Mouse (Mus musculus) heart, embryonic 15.5 days (tissue): Measurements from ENCODE around the gene Sla2. TPM values are rescaled to one million over a fixed set of nuclear protein-coding genes. Genes with fewer than 3 reads are reported as not detected.

Source experiments
- ATAC-seq: fragments of 200-750 bp; cut with Nextera tagmentation; replicated peaks from 2 replicates; pipeline ENCODE4 v1.8.0; 2017; ENCODE audit warnings: low read depth, moderate TSS enrichment; ENCODE audit not compliant: insufficient number of reproducible peaks, insufficient read depth, low FRiP score
- H3K27ac ChIP-seq: fragments of 300-500 bp; sonication (generic); 2 replicates; pipeline ENCODE4 v1.5.1; 2015; ENCODE audit warnings: mild to moderate bottlenecking, inconsistent platforms
- H3K27me3 ChIP-seq: fragments of 300-500 bp; sonication (generic); 2 replicates; pipeline ENCODE4 v1.6.1; 2015; ENCODE audit warnings: inconsistent platforms
- H3K36me3 ChIP-seq: fragments of 300-500 bp; sonication (generic); 2 replicates; pipeline ENCODE4 v1.6.1; 2015; ENCODE audit warnings: mild to moderate bottlenecking, inconsistent platforms
- H3K4me1 ChIP-seq: fragments of 300-500 bp; sonication (generic); replicated peaks from 2 replicates; pipeline ENCODE4 v1.6.1; 2015; ENCODE audit warnings: inconsistent platforms
- H3K4me2 ChIP-seq: fragments of 300-500 bp; sonication (generic); 2 replicates; pipeline ENCODE4 v1.6.1; 2015; ENCODE audit warnings: inconsistent platforms, mild to moderate bottlenecking, moderate library complexity
- H3K4me3 ChIP-seq: fragments of 300-500 bp; sonication (generic); 2 replicates; pipeline ENCODE4 v1.5.1; 2015; ENCODE audit warnings: mild to moderate bottlenecking, inconsistent platforms
- H3K9ac ChIP-seq: fragments of 300-500 bp; sonication (generic); 2 replicates; pipeline ENCODE4 v1.6.1; 2015; ENCODE audit warnings: mild to moderate bottlenecking, inconsistent platforms
- H3K9me3 ChIP-seq: fragments of 300-500 bp; sonication (generic); replicated peaks from 2 replicates; pipeline ENCODE4 v1.6.1; 2016; ENCODE audit warnings: inconsistent platforms
- WGBS: fragments of 180-500 bp; shearing (Covaris S2); methylation state at CpG from one replicate; pipeline ENCODE4 v1.1.7; 2015; ENCODE audit warnings: mixed read lengths; 5-methylcytosine and 5-hydroxymethylcytosine counted together
- polyA plus RNA-seq: library from polyadenylated mRNA; unstranded; fragments of >200 nt; fragmentation: Nextera tagmentation; extraction: Ambion mirVana; gene quantifications from 2 replicates; pipeline ENCODE4 v1.2.1, GENCODE M21; 2015

Sla2 gene
- polyA plus RNA-seq, 1 experiment from 2014 or later = 0.58 TPM

DNA sequence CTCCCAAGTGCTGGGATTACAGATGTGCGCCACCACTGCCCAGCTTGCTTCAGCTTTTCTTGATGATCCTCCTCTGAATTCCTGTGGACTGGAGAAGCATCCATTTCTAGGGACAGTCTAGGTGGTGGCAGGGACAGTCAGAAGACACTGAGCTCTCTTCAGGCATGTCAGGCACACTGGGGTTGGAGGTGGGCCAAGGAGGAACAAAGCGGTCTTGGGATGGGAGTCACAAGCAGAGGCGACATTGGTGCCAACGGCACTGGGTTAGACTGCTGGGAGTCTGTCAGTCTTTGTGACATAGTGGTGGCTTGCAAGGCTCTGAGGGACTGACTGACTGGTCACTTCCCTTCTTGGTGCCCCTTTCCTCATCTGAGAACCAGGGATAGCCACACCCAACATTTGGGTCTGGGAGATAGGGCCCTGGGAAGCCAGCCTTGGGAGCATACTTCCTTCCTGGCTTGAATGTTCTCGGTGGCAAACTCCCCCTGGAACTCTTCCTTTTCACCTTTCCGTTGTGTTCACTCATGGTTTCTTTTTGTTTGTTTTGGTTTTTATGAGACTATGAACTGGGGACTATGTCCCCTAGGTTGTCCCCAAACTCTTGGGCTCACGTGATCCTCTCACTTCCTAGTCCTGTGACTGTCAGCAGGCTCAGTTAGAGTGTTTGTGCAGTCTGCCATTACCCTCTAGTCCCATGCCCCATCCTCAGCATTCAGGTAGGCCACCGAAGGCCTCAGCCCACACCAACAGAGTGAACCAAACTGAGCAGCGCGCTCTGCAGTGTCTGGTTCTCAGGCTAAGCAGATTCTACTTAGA lies 2.4 kb downstream of the Sla2 start:
- H3K4me3 ChIP-seq = no peak overlapping the region
- no peaks in the 10 kb centered on the region for H3K9me3 ChIP-seq
- 74% methylated on average over 10 of the region's 10 CpGs for WGBS
- H3K4me2 ChIP-seq = no peak overlapping the region
- H3K4me1 ChIP-seq = no peaks in the 10 kb centered on the region
- H3K9ac ChIP-seq = no peak overlapping the region
- H3K27ac ChIP-seq = no peak overlapping the region
- H3K27me3 ChIP-seq = no peaks in the 10 kb centered on the region
- no peaks in the 10 kb centered on the region for H3K36me3 ChIP-seq
- ATAC-seq = no peak

DNA sequence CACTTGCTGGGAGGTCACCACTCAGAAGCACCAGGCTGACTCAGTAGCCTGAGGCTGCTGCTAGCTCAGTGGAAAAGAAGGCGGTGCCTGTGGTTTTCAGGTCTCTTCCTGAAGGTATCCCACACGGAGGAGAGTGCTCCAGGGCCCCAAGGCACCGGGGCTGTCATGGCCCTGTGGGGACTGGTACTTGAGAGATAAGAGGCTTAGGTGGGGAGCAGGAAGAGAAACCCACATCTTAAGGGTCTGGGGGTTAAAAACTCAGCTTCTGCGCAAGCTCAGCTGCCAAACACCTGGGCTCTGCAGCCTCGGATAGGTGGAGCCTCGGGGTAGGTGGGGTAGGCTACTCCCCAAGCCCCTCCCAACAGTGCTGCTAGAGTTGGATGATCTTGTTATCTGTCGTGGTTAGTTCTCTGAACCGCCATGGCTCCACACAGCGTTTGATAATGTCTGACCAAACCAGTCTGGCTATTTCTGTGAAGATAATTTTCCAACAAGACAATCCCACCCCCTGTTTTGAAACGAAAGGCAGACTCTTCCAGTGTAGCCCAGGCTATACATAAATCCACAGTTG lies 4.5 kb downstream of the Sla2 start:
- no peaks in the 10 kb centered on the region for H3K9me3 ChIP-seq
- 27% methylated on average over 10 of the region's 10 CpGs for WGBS
- no peak overlapping the region for H3K9ac ChIP-seq
- no peak; the same call in 1 of the 2 replicates for ATAC-seq
- no peak overlapping the region for H3K4me2 ChIP-seq
- no peak overlapping the region for H3K4me3 ChIP-seq
- H3K36me3 ChIP-seq = no peaks in the 10 kb centered on the region
- H3K27me3 ChIP-seq = no peaks in the 10 kb centered on the region
- H3K4me1 ChIP-seq = no peaks in the 10 kb centered on the region
- H3K27ac ChIP-seq = no peak overlapping the region

DNA sequence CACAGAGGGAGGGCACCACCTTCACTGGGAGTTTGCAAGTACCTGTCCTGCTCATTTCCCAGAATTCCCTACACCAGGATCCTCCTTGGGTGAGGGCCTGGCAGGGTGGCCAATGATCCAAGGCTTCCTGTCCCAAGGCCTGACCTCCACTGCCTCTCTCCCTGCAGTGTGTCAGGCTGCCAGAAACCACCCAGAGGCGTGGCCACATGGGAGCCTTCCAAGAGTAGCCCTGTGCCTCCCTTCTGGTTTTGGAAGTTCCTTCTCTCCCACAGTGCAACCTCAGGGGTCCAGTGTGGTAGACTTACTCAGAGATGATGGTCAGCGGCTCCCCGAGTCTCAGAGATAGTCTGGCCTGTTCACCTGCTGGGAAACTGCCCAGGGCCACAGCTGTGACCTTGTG lies 7.5 kb downstream of the Sla2 start:
- WGBS = 83% methylated on average over 3 of the region's 3 CpGs
- ATAC-seq = no peak
- no peaks in the 10 kb centered on the region for H3K9me3 ChIP-seq
- H3K27me3 ChIP-seq = no peaks in the 10 kb centered on the region
- no peaks in the 10 kb centered on the region for H3K4me1 ChIP-seq
- H3K9ac ChIP-seq = no peak overlapping the region
- no peak overlapping the region for H3K4me2 ChIP-seq
- H3K27ac ChIP-seq = no peak overlapping the region
- peaks cover 4% of the 10 kb centered on the region for H3K36me3 ChIP-seq
- no peak overlapping the region for H3K4me3 ChIP-seq

DNA sequence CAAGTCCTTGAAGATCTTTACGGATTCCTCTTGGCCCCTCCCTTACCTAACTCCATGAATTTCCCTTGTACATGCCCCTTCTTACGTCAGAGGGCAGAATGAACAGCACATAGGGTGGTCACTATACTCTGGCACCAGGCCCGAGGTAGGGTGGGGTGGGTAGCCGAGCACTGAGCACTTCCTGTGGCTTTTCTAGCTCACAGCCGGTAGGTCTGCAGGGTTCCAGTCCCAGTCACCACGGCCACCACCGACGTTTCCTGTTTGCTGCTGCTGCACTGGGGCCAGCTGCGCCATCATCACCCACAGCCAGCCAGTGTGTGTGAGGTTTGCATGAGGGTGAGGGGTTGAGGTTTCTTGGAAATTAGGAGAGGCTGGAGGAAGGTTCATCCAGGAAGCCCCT lies 9.3 kb downstream of the Sla2 start:
- no peak overlapping the region for H3K9ac ChIP-seq
- no peaks in the 10 kb centered on the region for H3K4me1 ChIP-seq
- H3K9me3 ChIP-seq = no peaks in the 10 kb centered on the region
- H3K4me2 ChIP-seq = no peak overlapping the region
- ATAC-seq = peak; percentile 52; the same call in 1 of the 2 replicates
- H3K36me3 ChIP-seq = peaks cover 16% of the 10 kb centered on the region
- no peak overlapping the region for H3K4me3 ChIP-seq
- WGBS = 49% methylated on average over 9 of the region's 9 CpGs
- H3K27me3 ChIP-seq = no peaks in the 10 kb centered on the region
- H3K27ac ChIP-seq = no peak overlapping the region

DNA sequence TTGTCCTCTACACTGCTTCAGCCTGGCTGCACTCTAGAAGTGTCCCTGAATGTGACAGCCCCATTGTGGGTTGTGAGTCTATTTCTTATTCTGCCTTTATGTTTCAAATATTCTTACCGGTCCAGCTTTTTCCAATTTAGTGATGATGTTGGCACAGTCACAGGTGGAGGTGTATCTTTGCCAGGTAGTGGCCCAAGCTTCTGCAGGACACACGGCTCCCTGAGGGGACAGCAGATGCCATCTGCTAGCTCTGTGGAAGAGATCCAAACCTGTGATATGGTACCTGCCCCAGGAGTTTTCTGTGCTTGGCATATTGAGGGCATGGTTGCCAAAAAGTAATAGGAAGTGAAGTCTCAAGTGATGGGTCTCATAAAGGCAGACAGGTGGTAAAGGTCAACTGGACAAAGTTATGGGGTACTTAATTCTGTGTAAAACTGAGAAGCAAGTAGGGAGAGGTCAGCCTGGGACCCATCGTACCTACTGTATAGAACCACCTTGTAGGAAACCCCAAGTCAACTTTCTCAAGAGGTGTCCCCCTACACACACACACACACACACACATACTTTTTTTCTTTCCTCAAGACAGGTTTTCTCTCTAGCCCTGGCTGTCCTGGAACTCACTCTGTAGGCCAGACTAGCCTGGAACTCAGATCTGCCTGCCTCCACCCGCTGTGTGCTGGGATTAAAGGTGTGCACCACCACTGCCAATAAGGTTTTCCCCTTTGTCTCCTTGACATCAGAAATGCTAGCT lies 12.1 kb downstream of the Sla2 start:
- 91% methylated on average over 4 of the region's 4 CpGs for WGBS
- Histone ChIP-seq H3K27me3 (no peaks in the 10 kb centered on the region), H3K4me1 (peaks cover 6% of the 10 kb centered on the region; the same call in 1 of the 2 replicates), H3K9me3 (no peaks in the 10 kb centered on the region), H3K9ac (no peak overlapping the region), H3K27ac (no peak overlapping the region), H3K4me3 (no peak overlapping the region), H3K4me2 (no peak overlapping the region), H3K36me3 (peaks cover 29% of the 10 kb centered on the region)
- ATAC-seq = no peak

DNA sequence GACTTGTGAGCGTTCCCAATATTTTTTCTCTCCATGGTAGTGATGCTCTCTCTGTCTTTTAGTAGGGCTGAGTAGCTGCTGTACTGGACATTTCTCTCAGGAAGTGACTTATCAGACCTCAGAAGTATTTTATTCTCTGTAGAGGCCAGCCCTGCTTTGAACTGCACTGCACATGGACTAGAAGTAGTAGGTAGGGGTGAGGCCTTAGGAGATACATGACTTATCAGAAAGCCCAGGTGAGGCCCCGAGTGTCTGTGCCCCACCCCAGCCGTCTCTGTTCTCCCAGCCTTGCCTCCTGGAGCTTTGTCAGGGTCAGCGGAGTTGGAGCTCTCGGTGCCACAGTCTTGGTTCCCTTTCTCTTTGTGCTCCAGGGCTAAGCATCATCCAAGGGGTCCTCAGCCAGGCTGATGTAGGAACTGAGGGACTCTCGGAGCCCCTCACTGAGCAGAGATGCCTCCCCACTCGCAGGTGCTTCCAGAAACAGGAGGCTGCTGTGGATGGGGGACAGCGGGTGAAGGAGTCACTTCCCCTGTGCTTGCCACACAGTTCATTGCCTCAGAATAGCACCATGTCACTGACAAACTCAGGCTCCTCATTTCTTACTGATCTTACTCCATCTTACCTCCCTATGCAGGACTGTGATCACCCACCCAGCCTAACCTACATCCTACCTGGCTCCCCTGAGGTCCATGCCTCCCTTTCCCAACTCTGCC lies 12.8 kb downstream of the Sla2 start:
- Histone ChIP-seq H3K27me3 (no peaks in the 10 kb centered on the region), H3K36me3 (peaks cover 29% of the 10 kb centered on the region), H3K4me2 (no peak overlapping the region), H3K9ac (no peak overlapping the region), H3K4me1 (peaks cover 11% of the 10 kb centered on the region; the same call in 1 of the 2 replicates), H3K9me3 (no peaks in the 10 kb centered on the region), H3K4me3 (no peak overlapping the region), H3K27ac (no peak overlapping the region)
- no peak for ATAC-seq
- 86% methylated on average over 8 of the region's 8 CpGs for WGBS

DNA sequence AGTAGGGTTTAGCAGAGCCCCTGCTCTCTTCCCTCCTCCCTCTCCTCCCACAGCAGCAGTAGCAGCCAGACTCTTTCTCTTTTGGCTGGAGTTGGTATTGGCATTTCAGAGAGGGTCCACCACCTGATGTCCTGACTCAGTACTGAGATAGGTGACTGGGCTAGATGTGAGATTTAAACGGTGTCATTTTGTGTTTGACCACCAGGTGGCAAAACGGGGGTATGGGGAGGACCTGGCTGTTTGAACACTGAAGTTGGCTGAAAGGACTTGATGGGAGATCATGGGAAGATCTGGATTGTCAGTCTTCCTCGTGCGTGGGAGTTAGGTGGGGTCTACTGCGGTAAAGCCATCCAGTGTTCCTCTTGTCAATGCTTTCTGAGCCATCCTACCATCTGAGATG lies 13.4 kb downstream of the Sla2 start:
- Histone ChIP-seq H3K9me3 (no peaks in the 10 kb centered on the region), H3K4me1 (peaks cover 11% of the 10 kb centered on the region; the same call in 1 of the 2 replicates), H3K27me3 (no peaks in the 10 kb centered on the region), H3K4me3 (no peak overlapping the region), H3K9ac (no peak overlapping the region), H3K36me3 (peaks cover 29% of the 10 kb centered on the region), H3K4me2 (no peak overlapping the region), H3K27ac (no peak overlapping the region)
- ATAC-seq = no peak
- WGBS = 32% methylated on average over 5 of the region's 5 CpGs

DNA sequence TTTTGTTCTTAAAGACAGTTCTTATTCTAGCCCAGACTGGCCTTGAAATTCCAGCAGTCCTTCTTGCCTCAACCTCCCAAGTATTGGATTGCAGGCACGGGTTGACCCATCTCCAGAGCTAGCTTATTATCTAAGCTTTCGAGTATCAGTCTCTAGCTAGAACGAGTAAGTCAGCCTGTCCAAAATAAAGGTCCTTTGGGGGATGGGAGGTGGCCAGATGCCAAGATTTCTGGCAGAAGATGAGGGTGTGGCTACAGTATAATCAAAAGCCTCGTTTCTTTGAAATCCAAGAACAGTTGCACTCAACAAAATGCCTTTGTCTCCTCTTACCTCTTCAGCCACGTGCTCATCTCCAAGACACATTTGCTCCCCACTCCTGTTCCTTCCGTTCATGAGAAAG lies 16.5 kb downstream of the Sla2 start:
- Histone ChIP-seq H3K36me3 (peaks cover 48% of the 10 kb centered on the region), H3K9me3 (no peaks in the 10 kb centered on the region), H3K27ac (no peak overlapping the region), H3K9ac (no peak overlapping the region), H3K4me1 (peaks cover 15% of the 10 kb centered on the region; the same call in 1 of the 2 replicates), H3K4me2 (no peak overlapping the region), H3K4me3 (no peak overlapping the region), H3K27me3 (no peaks in the 10 kb centered on the region)
- no peak for ATAC-seq
- WGBS = 31% methylated on average over 6 of the region's 6 CpGs

DNA sequence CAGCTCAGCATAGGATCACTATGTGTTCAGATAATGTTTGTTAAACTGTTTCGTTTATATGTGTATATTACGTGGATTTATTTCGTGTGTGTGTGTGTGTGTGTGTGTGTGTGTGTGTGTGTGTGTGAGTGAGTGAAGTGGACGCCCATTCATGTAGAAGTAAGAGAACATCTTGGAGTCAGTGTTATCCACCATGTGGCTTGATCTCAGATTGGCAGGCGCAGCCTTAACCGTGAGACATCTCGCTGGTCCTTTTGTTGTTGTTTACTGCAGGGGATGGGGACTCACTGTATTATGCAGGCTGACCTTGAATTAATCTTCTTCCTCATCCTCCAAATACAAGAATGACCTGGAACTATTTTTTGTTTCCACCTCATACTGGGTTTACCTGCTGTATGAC lies 17.4 kb downstream of the Sla2 start:
- Histone ChIP-seq H3K9me3 (no peaks in the 10 kb centered on the region), H3K27me3 (no peaks in the 10 kb centered on the region), H3K27ac (no peak overlapping the region), H3K4me3 (no peak overlapping the region), H3K9ac (no peak overlapping the region), H3K36me3 (peaks cover 47% of the 10 kb centered on the region), H3K4me1 (peaks cover 22% of the 10 kb centered on the region), H3K4me2 (no peak overlapping the region)
- WGBS = 84% methylated on average over 7 of the region's 7 CpGs
- ATAC-seq = no peak

DNA sequence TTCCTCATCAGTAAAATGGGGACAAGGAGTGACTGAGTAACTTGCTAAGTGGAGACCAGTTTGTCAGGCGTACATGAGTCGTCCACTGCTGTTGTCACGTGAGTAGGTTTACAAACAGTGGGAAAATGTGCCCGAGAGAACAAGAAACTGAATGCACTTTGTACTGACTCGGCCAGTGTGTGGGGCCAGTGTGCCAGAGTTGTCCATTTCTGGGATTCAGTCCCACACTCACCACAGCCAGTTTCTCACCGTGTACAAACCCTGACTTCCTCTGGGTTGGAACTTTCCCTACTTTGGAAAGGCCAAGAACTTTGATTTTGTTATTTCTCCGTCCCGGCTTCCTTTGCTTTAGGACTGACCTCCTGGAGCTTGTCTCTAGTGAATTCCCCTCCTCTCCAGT lies 18.0 kb downstream of the Sla2 start:
- Histone ChIP-seq H3K9ac (no peak overlapping the region), H3K27ac (no peak overlapping the region), H3K4me1 (peaks cover 27% of the 10 kb centered on the region), H3K27me3 (no peaks in the 10 kb centered on the region), H3K9me3 (no peaks in the 10 kb centered on the region), H3K4me2 (no peak overlapping the region), H3K4me3 (no peak overlapping the region), H3K36me3 (peaks cover 43% of the 10 kb centered on the region)
- 72% methylated on average over 8 of the region's 8 CpGs for WGBS
- no peak for ATAC-seq

DNA sequence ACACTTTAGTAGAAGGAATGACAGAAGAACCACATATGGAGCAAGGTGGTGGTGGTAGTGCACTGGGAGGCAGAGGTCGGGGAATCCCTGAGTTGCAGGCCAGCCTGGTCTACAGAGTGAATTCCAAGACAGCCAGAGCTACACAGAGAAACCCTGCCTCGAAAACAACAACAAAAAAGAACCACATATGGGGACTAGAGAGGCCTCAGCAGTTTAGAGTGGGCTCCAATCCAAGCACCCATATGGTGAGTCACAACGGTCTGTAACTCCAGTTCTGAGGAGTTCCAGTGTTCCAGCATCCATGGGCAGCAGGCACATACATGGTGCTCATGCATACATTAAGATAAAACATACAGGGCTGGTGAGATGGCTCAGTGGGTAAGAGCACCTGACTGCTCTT lies 22.5 kb downstream of the Sla2 start:
- ATAC-seq = no peak
- H3K36me3 ChIP-seq = peaks cover 21% of the 10 kb centered on the region
- peaks cover 27% of the 10 kb centered on the region for H3K4me1 ChIP-seq
- no peaks in the 10 kb centered on the region for H3K27me3 ChIP-seq
- no peaks in the 10 kb centered on the region for H3K9me3 ChIP-seq
- H3K4me2 ChIP-seq = peak overlapping the region; percentile 64
- 71% methylated on average over 3 of the region's 3 CpGs for WGBS
- peak overlapping the region; percentile 90 for H3K4me3 ChIP-seq
- peak overlapping the region; percentile 90; the same call in 1 of the 2 replicates for H3K27ac ChIP-seq
- H3K9ac ChIP-seq = peak overlapping the region; percentile 97
